Mouse (Mus musculus): Measurements from ENCODE around the gene Dqx1.

- no peak for TF ChIP-seq POLR2A (IDR thresholded peaks at IDR 0.05; ENCODE audit: extremely low read depth, insufficient read depth, low read length)
- no peak for TF ChIP-seq CTCF (IDR thresholded peaks at IDR 0.05; ENCODE audit: low read depth, low read length)
Measured at GRCm38 (mm10) chr6:83070247-83070310, 12.4 kb downstream of the Dqx1 start, which contains the start of gene Tlx2.
